Mouse (Mus musculus) fibroblast of lung, adult 2 months (primary cell): ENCODE results near the gene Lipo1.
"Not testable (repeated sequence)": the region's sequence is repeated elsewhere in the genome, so short reads cannot be mapped to it uniquely, and the experiment has no call there.

Experiments
- DNase-seq: peaks from one replicate; pipeline ENCODE4 v3.0.0-alpha.2; 2011; ENCODE audit warnings: low read depth

The Lipo1 gene

DNA sequence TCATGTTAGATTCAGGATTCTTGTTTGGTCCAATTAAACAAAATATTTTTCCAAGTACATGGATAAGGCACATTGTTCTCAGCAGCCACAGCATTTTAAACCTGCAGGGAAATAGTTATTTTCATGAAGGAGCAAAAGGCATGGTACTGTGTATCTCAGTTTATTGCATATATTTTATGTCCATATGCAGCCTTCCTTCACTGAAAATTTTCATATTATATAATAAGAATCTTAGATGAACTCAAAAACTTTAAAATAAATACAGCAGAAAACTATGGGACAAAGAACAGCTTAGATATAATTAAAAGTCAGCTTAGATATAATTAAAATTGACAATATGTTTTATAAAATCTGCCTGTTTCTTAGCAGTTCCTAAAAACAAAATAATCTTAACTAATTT lies at the start of gene Lipo1:
TSS of gene Lipo1 (minus strand) at position 101 of the 400 bp plus-strand sequence.
- DNase-seq, result not testable (repeated sequence)

DNA sequence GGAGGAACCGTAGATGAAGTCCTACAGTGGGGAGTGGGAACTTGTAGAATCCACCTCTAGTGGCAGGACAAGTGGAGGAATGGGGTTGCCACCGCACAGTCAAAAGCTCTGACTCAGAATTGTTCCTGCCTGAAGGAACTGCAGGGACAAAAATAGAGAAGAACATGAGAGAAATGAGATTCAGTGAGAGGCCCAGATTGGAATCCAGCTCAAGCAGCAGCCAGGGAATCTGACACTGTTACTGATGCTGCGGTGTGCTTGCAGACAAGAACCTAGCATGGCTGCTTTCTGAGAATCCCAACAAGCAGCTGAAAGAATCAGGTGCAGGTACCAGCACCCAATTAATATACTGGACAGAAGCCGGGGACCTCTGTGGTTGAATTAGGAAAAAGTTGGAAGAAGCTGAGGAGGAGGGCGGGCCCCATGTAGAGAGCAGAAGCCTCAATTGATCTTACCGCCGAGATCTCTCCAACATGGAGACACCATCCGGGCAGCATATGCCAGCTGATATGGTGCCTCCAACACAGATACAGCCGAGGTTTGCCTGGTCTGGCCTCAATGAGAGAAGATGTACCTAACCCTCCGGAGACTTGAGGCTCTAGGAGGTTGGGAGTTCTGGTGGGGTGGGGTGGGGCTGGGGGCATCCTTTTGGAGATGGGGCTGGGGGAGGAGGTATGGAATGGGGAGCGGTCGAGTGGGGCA lies 532 bp downstream of the Lipo1 start:
- DNase-seq, result no peak

DNA sequence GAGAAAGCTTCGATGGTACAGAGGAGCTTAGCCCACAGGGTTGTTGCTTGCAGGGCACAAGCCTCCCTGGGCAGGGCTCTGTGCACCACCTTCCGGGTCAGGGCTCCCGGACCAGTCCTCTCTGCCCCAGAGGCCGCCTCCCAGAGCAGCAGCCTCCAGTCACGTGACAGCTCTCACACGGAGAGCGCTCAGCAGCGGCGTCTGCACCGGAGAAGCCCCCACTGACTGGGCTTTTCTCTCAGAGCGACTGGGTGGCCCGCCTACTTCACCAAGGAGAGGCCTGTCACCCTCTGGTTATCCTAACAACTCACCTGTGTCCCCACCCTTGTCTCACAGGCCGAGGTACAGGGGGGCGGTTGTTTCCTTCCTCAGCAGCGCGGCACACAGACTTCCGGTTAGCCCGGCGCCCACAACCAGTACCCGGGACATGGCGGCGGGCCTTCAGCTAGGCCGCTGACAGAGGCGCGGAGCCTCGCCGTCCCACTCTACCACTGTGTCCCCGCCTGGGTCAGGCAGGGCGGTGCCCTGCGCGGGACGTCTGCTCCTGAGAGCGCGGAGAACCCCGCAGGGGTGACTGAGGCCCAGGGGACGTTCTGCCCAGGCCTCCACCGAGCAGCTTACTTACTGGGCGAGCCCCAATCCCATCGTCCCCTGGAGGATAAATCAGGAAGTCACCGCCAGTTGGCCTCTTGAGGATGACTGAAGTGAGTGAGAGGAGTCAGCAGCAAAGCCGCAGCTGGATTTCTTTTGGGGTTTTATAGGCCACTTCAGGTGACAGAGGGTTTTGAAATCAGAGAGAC lies 25.8 kb downstream of the Lipo1 start, which contains the start of gene Lipo3:
TSS of gene Lipo3 (minus strand) at position 665 of the 800 bp plus-strand sequence.
- not testable (repeated sequence) for DNase-seq

DNA sequence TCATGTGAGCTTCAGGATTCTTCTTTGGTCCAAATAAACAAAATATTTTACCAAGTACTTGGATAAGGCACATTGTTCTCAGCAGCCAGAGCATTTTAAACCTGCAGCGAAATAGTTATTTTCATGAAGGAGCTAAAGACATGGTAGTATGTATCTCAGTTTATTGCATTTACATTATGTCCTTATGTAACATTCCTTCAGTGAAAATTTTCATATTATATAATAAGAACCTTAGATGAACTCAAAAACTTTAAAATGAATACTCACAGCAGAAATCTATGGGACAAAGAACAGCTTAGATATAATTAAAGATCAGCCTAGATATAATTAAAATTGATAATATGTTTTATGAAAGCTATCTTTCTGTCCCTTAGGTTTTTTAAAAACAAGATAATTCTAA lies 36.0 kb downstream of the Lipo1 start, which contains the start of gene Lipo2:
TSS of gene Lipo2 (minus strand) at position 101 of the 400 bp plus-strand sequence.
- DNase-seq, result not testable (repeated sequence)
